Mouse (Mus musculus): ENCODE results near the gene Arl5a. TPM values are rescaled to one million over a fixed set of nuclear protein-coding genes. Genes with fewer than 3 reads are reported as not detected.

The Arl5a gene
- polyA plus RNA-seq, 1 experiment, result 8.8 TPM

DNA sequence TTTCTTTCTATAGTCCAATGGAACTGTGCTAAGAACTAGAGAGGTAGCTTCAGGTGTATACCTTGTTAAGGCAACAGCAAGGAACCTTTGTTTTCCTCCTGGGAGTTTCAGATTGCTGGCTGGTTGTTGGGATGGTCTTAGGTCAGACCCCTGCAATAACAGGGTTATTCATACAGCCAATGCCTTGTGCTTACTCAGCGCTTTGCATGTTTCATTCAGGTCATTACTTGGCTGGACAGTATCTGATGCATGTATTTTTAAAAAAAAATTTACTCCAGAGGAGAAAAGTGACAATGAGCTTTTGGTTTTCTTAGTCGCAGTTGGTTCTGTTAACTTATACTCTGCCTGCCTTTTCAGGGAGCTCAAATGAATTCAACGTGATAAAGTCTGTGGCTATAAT is 2.7 kb upstream of the Arl5a start:
- Histone ChIP-seq H3K4me3 (ENCODE audit: insufficient read depth, poor library complexity, severe bottlenecking) (no peak overlapping the region), H3K36me3 (ENCODE audit: control insufficient read depth, insufficient read depth) (no peaks in the 10 kb centered on the region), H3K27me3 (ENCODE audit: control insufficient read depth, insufficient read depth, insufficient read length) (no peaks in the 10 kb centered on the region), H3K79me2 (ENCODE audit: control insufficient read depth, insufficient read depth) (peaks cover 23% of the 10 kb centered on the region), H3K79me3 (ENCODE audit: low read depth) (peaks cover 22% of the 10 kb centered on the region), H3ac (ENCODE audit: control insufficient read depth, insufficient read length, low read depth) (no peak overlapping the region)
- TF ChIP-seq MYOD1 (IDR thresholded peaks at IDR 0.05; ENCODE audit: control insufficient read depth, insufficient read length, low read depth) (no peak), CTCF (IDR thresholded peaks at IDR 0.05; ENCODE audit: control insufficient read depth, insufficient read depth, insufficient read length) (no peak), MYOG (IDR thresholded peaks at IDR 0.05; ENCODE audit: control insufficient read depth, extremely low read depth, insufficient read length) (no peak), MAX (IDR thresholded peaks at IDR 0.05) (no peak)

DNA sequence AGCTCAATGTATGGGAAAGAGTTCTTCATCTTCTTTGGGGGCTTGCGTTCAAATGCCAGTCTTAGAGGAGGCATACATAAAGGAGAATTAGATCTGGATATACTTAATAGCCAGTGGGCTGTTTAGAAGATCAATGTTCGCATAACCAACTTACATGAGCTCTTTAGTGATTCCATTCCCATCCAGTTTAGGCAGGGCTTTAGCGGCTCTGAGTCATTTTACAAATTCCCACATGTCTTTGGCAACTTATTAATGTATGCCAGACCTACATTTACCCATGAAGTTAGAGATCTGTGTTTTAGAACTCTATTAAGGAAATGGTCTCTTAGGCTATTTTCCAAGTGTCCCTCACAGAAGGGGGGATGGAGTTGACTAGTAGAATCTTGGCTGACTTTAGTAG is 1.3 kb upstream of the Arl5a start:
- H3K79me3 ChIP-seq (ENCODE audit: low read depth), result peaks cover 35% of the 10 kb centered on the region
- H3K4me3 ChIP-seq (ENCODE audit: insufficient read depth, poor library complexity, severe bottlenecking), result no peak overlapping the region
- H3K27me3 ChIP-seq (ENCODE audit: control insufficient read depth, insufficient read depth, insufficient read length), result no peaks in the 10 kb centered on the region
- H3ac ChIP-seq (ENCODE audit: control insufficient read depth, insufficient read length, low read depth), result no peak overlapping the region
- peaks cover 3% of the 10 kb centered on the region for H3K36me3 ChIP-seq (ENCODE audit: control insufficient read depth, insufficient read depth)
- TF ChIP-seq MYOG (IDR thresholded peaks at IDR 0.05; ENCODE audit: control insufficient read depth, extremely low read depth, insufficient read length) (no peak), MYOD1 (IDR thresholded peaks at IDR 0.05; ENCODE audit: control insufficient read depth, insufficient read length, low read depth) (no peak), CTCF (IDR thresholded peaks at IDR 0.05; ENCODE audit: control insufficient read depth, insufficient read depth, insufficient read length) (no peak), FOSL1 (IDR thresholded peaks at IDR 0.05; ENCODE audit: insufficient read depth, low read length, poor library complexity, severe bottlenecking) (no peak)
- H3K79me2 ChIP-seq (ENCODE audit: control insufficient read depth, insufficient read depth), result peaks cover 37% of the 10 kb centered on the region

DNA sequence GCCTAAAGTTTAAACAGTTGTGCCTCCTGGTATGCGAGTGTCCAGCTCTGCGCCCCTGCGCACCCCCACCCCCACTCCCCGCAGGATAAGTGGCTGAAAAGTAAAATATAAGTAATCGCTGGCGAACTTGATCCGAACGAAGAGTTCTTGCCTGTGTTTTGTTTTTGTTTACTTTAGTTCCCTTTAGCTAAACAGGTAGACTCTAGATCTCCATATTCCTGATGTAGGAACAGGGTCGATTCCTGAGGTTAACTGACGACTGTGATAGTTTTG is 758 bp upstream of the Arl5a start:
- H3K79me2 ChIP-seq (ENCODE audit: control insufficient read depth, insufficient read depth), result peaks cover 42% of the 10 kb centered on the region
- TF ChIP-seq USF1 (IDR thresholded peaks at IDR 0.05; ENCODE audit: low read depth) (no peak), CEBPB (IDR thresholded peaks at IDR 0.05; ENCODE audit: low read depth) (no peak), MYOG (IDR thresholded peaks at IDR 0.05; ENCODE audit: control insufficient read depth, extremely low read depth, insufficient read length) (no peak), MYOD1 (IDR thresholded peaks at IDR 0.05; ENCODE audit: control insufficient read depth, insufficient read length, low read depth) (no peak)
- H3ac ChIP-seq (ENCODE audit: control insufficient read depth, insufficient read length, low read depth), result peak overlapping the region; percentile 1
- H3K79me3 ChIP-seq (ENCODE audit: low read depth), result peaks cover 41% of the 10 kb centered on the region
- H3K27me3 ChIP-seq (ENCODE audit: control insufficient read depth, insufficient read depth, insufficient read length), result no peaks in the 10 kb centered on the region
- peak overlapping the region; percentile 98 for H3K4me3 ChIP-seq (ENCODE audit: insufficient read depth, poor library complexity, severe bottlenecking)
- H3K36me3 ChIP-seq (ENCODE audit: control insufficient read depth, insufficient read depth), result peaks cover 3% of the 10 kb centered on the region

DNA sequence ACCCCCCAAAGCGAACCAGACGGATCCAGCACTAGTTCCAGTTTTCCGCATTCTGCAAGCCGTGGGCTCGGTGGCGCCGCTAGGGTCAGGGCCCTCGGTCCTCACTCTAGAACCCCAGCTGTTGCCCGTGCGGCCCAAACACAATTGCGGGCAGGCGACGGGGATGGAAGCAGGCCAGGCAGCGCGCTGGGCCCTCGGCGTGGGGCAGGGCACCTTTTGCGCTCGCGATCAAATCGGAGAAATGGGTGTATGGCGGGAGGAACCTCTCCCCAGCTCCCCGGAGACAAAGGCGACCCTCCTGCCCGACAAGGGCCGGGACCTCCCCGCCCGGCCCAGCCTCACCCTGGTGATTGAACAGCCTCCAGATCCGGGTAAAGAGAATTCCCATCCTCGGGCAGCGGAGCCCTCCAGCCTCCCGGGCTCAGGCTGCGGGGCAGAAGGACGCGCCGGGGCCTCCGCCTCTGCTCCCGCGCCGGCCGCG is 413 bp downstream of the Arl5a start:
- peaks cover 54% of the 10 kb centered on the region for H3K79me2 ChIP-seq (ENCODE audit: control insufficient read depth, insufficient read depth)
- peaks cover 53% of the 10 kb centered on the region for H3K79me3 ChIP-seq (ENCODE audit: low read depth)
- TF ChIP-seq USF1 (IDR thresholded peaks at IDR 0.05; ENCODE audit: low read depth), result no peak
- no peak for TF ChIP-seq MYOD1 (IDR thresholded peaks at IDR 0.05; ENCODE audit: control insufficient read depth, insufficient read length, low read depth)
- TF ChIP-seq MAX (IDR thresholded peaks at IDR 0.05), result no peak
- TF ChIP-seq CTCF (IDR thresholded peaks at IDR 0.05; ENCODE audit: control insufficient read depth, insufficient read depth, insufficient read length), result no peak
- TF ChIP-seq CEBPB (IDR thresholded peaks at IDR 0.05; ENCODE audit: low read depth), result no peak
- no peak for TF ChIP-seq MYOG (IDR thresholded peaks at IDR 0.05; ENCODE audit: control insufficient read depth, extremely low read depth, insufficient read length)
- no peak for TF ChIP-seq FOSL1 (IDR thresholded peaks at IDR 0.05; ENCODE audit: insufficient read depth, low read length, poor library complexity, severe bottlenecking)
- H3K27me3 ChIP-seq (ENCODE audit: control insufficient read depth, insufficient read depth, insufficient read length), result no peaks in the 10 kb centered on the region
- peak overlapping the region; percentile 96 for H3ac ChIP-seq (ENCODE audit: control insufficient read depth, insufficient read length, low read depth)
- peaks cover 3% of the 10 kb centered on the region for H3K36me3 ChIP-seq (ENCODE audit: control insufficient read depth, insufficient read depth)
- H3K4me3 ChIP-seq (ENCODE audit: insufficient read depth, poor library complexity, severe bottlenecking), result peak overlapping the region; percentile 98

DNA sequence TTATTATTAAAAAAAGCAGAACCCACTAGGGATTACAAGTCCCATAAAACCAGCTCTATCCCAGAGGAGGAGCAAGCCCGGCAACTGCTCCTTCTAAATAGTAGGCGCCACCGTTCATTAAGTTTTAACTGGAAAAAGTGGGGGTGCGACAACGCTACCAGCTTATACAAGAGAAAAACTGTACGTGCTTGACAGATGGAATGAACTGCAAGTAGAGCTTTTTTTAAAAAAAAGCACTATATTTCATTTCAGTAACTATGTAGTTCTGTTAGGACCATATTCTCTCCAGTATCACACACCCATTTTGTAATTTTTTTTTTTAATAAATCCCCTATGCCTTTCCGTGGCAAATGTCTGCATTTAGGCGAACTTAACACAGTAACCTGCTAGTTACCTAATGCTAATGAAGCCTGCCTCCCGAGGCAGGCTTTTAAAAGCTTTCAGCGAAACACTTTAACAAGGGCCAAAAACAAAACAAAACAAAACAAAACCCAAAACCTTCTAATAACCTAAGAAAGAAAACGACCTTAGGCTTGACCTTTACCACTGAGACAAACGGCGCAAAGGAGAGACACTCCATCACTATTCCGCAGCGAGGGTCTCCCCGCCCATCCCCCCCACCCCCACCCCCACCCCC is 972 bp downstream of the Arl5a start:
- peak overlapping the region; percentile 98 for H3K4me3 ChIP-seq (ENCODE audit: insufficient read depth, poor library complexity, severe bottlenecking)
- peaks cover 60% of the 10 kb centered on the region for H3K79me2 ChIP-seq (ENCODE audit: control insufficient read depth, insufficient read depth)
- peaks cover 3% of the 10 kb centered on the region for H3K36me3 ChIP-seq (ENCODE audit: control insufficient read depth, insufficient read depth)
- peak overlapping the region; percentile 96 for H3ac ChIP-seq (ENCODE audit: control insufficient read depth, insufficient read length, low read depth)
- H3K79me3 ChIP-seq (ENCODE audit: low read depth), result peaks cover 58% of the 10 kb centered on the region
- TF ChIP-seq MYOG (IDR thresholded peaks at IDR 0.05; ENCODE audit: control insufficient read depth, extremely low read depth, insufficient read length) (no peak), USF1 (IDR thresholded peaks at IDR 0.05; ENCODE audit: low read depth) (no peak), CEBPB (IDR thresholded peaks at IDR 0.05; ENCODE audit: low read depth) (no peak), FOSL1 (IDR thresholded peaks at IDR 0.05; ENCODE audit: insufficient read depth, low read length, poor library complexity, severe bottlenecking) (no peak), MAX (IDR thresholded peaks at IDR 0.05) (no peak), MYOD1 (IDR thresholded peaks at IDR 0.05; ENCODE audit: control insufficient read depth, insufficient read length, low read depth) (no peak), CTCF (IDR thresholded peaks at IDR 0.05; ENCODE audit: control insufficient read depth, insufficient read depth, insufficient read length) (no peak)
- no peaks in the 10 kb centered on the region for H3K27me3 ChIP-seq (ENCODE audit: control insufficient read depth, insufficient read depth, insufficient read length)

DNA sequence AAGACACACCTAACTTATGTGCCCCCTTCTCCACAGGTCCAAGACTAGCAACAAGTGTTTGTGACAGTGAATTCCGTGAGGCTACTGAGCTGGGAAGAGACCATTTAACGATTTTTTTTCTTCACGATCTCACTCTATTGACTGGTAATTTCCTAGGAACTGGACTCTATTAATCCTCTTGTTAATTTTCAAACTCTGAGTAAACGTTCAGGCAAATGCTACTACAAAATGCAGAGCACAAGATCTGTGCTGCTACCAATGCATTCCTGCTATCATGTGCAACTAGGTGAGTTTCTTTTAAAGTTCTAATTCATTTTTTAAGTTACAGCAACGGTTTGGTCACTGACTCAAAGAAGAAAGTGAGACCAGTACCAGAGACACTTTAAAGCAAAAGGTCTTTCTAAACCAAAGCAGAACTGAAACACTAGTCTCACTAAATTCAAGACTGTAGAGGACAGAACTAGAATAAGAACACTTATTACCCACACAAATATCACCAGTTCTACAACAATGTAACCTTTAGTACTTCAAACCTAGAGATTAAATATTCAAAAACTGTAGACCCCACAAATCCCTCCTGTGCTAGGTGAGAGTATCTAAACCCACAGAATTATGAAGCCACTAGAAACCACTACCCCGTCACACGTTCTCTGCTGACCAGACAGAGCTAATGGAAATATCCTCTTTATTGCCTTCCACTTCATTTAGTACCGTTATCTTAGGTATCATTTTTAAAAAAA is 1.7 kb downstream of the Arl5a start:
- no peak for TF ChIP-seq MYOD1 (IDR thresholded peaks at IDR 0.05; ENCODE audit: control insufficient read depth, insufficient read length, low read depth)
- TF ChIP-seq CTCF (IDR thresholded peaks at IDR 0.05; ENCODE audit: control insufficient read depth, insufficient read depth, insufficient read length), result no peak
- TF ChIP-seq USF1 (IDR thresholded peaks at IDR 0.05; ENCODE audit: low read depth), result no peak
- TF ChIP-seq FOSL1 (IDR thresholded peaks at IDR 0.05; ENCODE audit: insufficient read depth, low read length, poor library complexity, severe bottlenecking), result no peak
- no peak for TF ChIP-seq MYOG (IDR thresholded peaks at IDR 0.05; ENCODE audit: control insufficient read depth, extremely low read depth, insufficient read length)
- no peak for TF ChIP-seq MAX (IDR thresholded peaks at IDR 0.05)
- TF ChIP-seq CEBPB (IDR thresholded peaks at IDR 0.05; ENCODE audit: low read depth), result no peak
- Histone ChIP-seq H3K79me3 (ENCODE audit: low read depth) (peaks cover 65% of the 10 kb centered on the region), H3ac (ENCODE audit: control insufficient read depth, insufficient read length, low read depth) (no peak overlapping the region), H3K27me3 (ENCODE audit: control insufficient read depth, insufficient read depth, insufficient read length) (no peaks in the 10 kb centered on the region), H3K79me2 (ENCODE audit: control insufficient read depth, insufficient read depth) (peaks cover 67% of the 10 kb centered on the region), H3K4me3 (ENCODE audit: insufficient read depth, poor library complexity, severe bottlenecking) (peak overlapping the region; percentile 98), H3K36me3 (ENCODE audit: control insufficient read depth, insufficient read depth) (peaks cover 9% of the 10 kb centered on the region)

Data from C2C12 (cell line).